Mouse (Mus musculus) bone marrow macrophage, adult 2 months (primary cell): ENCODE data around the gene Zgrf1.

Experiments
- CTCF ChIP-seq: IDR thresholded peaks from 2 replicates; pipeline ENCODE4 v1.5.1; 2012; ENCODE audit warnings: low read depth, mild to moderate bottlenecking, low read length, moderate library complexity
- POLR2A ChIP-seq: IDR thresholded peaks from 2 replicates; pipeline ENCODE4 v1.6.1; 2012; ENCODE audit warnings: mild to moderate bottlenecking, low read depth, low read length, borderline replicate concordance

DNA sequence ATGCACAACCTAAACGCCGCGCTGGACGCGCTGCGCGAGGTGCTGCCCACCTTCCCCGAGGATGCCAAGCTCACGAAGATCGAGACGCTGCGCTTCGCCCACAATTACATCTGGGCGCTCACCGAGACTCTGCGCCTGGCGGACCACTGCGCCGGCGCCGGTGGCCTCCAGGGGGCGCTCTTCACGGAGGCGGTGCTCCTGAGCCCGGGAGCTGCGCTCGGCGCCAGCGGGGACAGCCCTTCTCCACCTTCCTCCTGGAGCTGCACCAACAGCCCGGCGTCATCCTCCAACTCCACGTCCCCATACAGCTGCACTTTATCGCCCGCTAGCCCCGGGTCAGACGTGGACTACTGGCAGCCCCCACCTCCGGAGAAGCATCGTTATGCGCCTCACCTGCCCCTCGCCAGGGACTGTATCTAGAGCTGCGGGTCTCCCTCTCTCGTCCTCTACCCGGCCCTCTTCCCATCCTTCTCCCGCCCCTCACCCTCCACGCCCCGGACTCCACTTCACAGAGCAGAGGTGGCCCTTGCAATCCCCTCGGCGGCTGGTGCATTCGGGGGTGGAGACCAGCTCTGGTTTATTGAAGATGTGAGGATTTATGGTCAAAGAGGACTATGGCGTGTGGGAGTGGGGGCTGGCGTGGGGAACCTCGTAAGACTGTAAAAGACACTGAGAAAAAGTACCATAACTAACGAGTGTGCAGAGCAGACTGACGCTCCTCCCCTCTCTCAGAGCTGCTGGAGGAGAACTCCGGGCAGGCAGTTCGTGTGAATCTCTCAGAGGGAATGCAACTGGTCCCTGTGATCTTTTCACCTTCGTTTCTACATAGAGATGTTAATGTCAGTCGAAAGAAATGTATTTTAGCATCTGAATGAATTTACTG is 81.1 kb downstream of the Zgrf1 start:
- peak; percentile 68 for TF ChIP-seq CTCF
- no peak for TF ChIP-seq POLR2A
